Mouse (Mus musculus) hindbrain, embryonic 15.5 days (tissue): ENCODE data around the gene Fbn1. TPM values are rescaled to one million over a fixed set of nuclear protein-coding genes. Genes with fewer than 3 reads are reported as not detected.

Experiments
- ATAC-seq: fragments of 200-750 bp; cut with Nextera tagmentation; 2 replicates; pipeline ENCODE4 v1.8.0; 2017; ENCODE audit warnings: low read depth, moderate number of reproducible peaks, moderate TSS enrichment; ENCODE audit not compliant: low FRiP score
- H3K27ac ChIP-seq: fragments of 300-500 bp; sonication (generic); replicated peaks from 2 replicates; pipeline ENCODE4 v1.5.1; 2015; ENCODE audit warnings: mild to moderate bottlenecking, inconsistent platforms
- H3K27me3 ChIP-seq: fragments of 300-500 bp; sonication (generic); 2 replicates; pipeline ENCODE4 v1.6.1; 2015; ENCODE audit warnings: control low read depth, inconsistent platforms
- H3K36me3 ChIP-seq: fragments of 300-500 bp; sonication (generic); 2 replicates; pipeline ENCODE4 v1.6.1; 2015; ENCODE audit warnings: control low read depth, inconsistent platforms
- H3K4me1 ChIP-seq: fragments of 300-500 bp; sonication (generic); replicated peaks from 2 replicates; pipeline ENCODE4 v1.6.1; 2015; ENCODE audit warnings: control low read depth, inconsistent platforms
- H3K4me2 ChIP-seq: fragments of 300-500 bp; sonication (generic); 2 replicates; pipeline ENCODE4 v1.6.1; 2015; ENCODE audit warnings: moderate library complexity, mild to moderate bottlenecking, inconsistent platforms
- H3K4me3 ChIP-seq: fragments of 300-500 bp; sonication (generic); 2 replicates; pipeline ENCODE4 v1.5.1; 2015; ENCODE audit warnings: mild to moderate bottlenecking, inconsistent platforms
- H3K9ac ChIP-seq: fragments of 300-500 bp; sonication (generic); 2 replicates; pipeline ENCODE4 v1.6.1; 2015; ENCODE audit warnings: inconsistent platforms
- H3K9me3 ChIP-seq: fragments of 300-500 bp; sonication (generic); 2 replicates; pipeline ENCODE4 v1.6.1; 2016; ENCODE audit warnings: control low read depth, inconsistent platforms
- WGBS: fragments of 180-500 bp; shearing (Covaris S2); methylation state at CpG from one replicate; pipeline ENCODE4 v1.1.7; 2015; 5-methylcytosine and 5-hydroxymethylcytosine counted together
- polyA plus RNA-seq: library from polyadenylated mRNA; unstranded; fragments of >200 nt; fragmentation: Nextera tagmentation; extraction: Ambion mirVana; gene quantifications from 2 replicates; pipeline ENCODE4 v1.2.1, GENCODE M21; 2015

The Fbn1 gene
- polyA plus RNA-seq, 1 experiment from 2014 or later: 2.8 TPM

- Histone ChIP-seq H3K27me3 (no peaks in the 10 kb centered on the region), H3K36me3 (no peaks in the 10 kb centered on the region), H3K9ac (no peak overlapping the region), H3K4me2 (no peak overlapping the region), H3K4me1 (peaks cover 6% of the 10 kb centered on the region), H3K4me3 (no peak overlapping the region), H3K9me3 (no peaks in the 10 kb centered on the region), H3K27ac (no peak overlapping the region)
- WGBS: 10% methylated on average over 9 of the region's 9 CpGs
- no peak for ATAC-seq
Measured at GRCm38 (mm10) chr2:125263753-125264152, 244.0 kb downstream of the Fbn1 start.

GRCm38 (mm10) chr2:125263056-125263455 is 244.7 kb downstream of the Fbn1 start:
- Histone ChIP-seq H3K27me3 (no peaks in the 10 kb centered on the region), H3K4me3 (no peak overlapping the region), H3K9me3 (no peaks in the 10 kb centered on the region), H3K36me3 (0 out of 2 replicates have a peak, but pooled peaks cover 2% of the 10 kb centered on the region), H3K27ac (no peak overlapping the region), H3K4me2 (no peak overlapping the region), H3K9ac (no peak overlapping the region), H3K4me1 (peaks cover 6% of the 10 kb centered on the region)
- WGBS: 16% methylated on average over 5 of the region's 5 CpGs
- ATAC-seq: peak; percentile 75

- H3K4me2 ChIP-seq: no peak overlapping the region
- peaks cover 14% of the 10 kb centered on the region for H3K36me3 ChIP-seq
- no peak overlapping the region for H3K9ac ChIP-seq
- no peaks in the 10 kb centered on the region for H3K27me3 ChIP-seq
- peaks cover 6% of the 10 kb centered on the region for H3K4me1 ChIP-seq
- ATAC-seq: no peak
- H3K4me3 ChIP-seq: no peak overlapping the region
- H3K9me3 ChIP-seq: no peaks in the 10 kb centered on the region
- no peak overlapping the region for H3K27ac ChIP-seq
- WGBS: 87% methylated on average over 2 of the region's 2 CpGs
Measured at GRCm38 (mm10) chr2:125260326-125260725, 247.5 kb downstream of the Fbn1 start.

GRCm38 (mm10) chr2:125259230-125260120 is 248.3 kb downstream of the Fbn1 start:
- Histone ChIP-seq H3K4me3 (no peak overlapping the region), H3K9me3 (no peaks in the 10 kb centered on the region), H3K36me3 (peaks cover 17% of the 10 kb centered on the region), H3K4me1 (peaks cover 6% of the 10 kb centered on the region), H3K9ac (no peak overlapping the region), H3K27me3 (no peaks in the 10 kb centered on the region), H3K27ac (no peak overlapping the region), H3K4me2 (no peak overlapping the region)
- WGBS: 83% methylated on average over 14 of the region's 14 CpGs
- no peak for ATAC-seq

- Histone ChIP-seq H3K27ac (no peak overlapping the region), H3K9ac (no peak overlapping the region), H3K36me3 (peaks cover 29% of the 10 kb centered on the region), H3K4me3 (no peak overlapping the region), H3K4me2 (no peak overlapping the region), H3K9me3 (no peaks in the 10 kb centered on the region), H3K4me1 (no peaks in the 10 kb centered on the region), H3K27me3 (no peaks in the 10 kb centered on the region)
- ATAC-seq: no peak
- WGBS: 87% methylated on average over 3 of the region's 3 CpGs
Measured at GRCm38 (mm10) chr2:125255886-125256285, 251.9 kb downstream of the Fbn1 start.

GRCm38 (mm10) chr2:125254630-125255029 is 253.2 kb downstream of the Fbn1 start:
- no peaks in the 10 kb centered on the region for H3K9me3 ChIP-seq

GRCm38 (mm10) chr2:125253699-125254098 is 254.1 kb downstream of the Fbn1 start:
- WGBS: 97% methylated on average over 6 of the region's 6 CpGs

More at GRCm38 (mm10) chr2:125254630-125255029, 253.2 kb downstream of the Fbn1 start:
- no peak overlapping the region for H3K4me2 ChIP-seq
- no peak overlapping the region for H3K4me3 ChIP-seq
- ATAC-seq: no peak
- H3K27me3 ChIP-seq: no peaks in the 10 kb centered on the region
- peaks cover 29% of the 10 kb centered on the region for H3K36me3 ChIP-seq
- 89% methylated on average over 3 of the region's 3 CpGs for WGBS
- H3K4me1 ChIP-seq: no peaks in the 10 kb centered on the region
- H3K9ac ChIP-seq: no peak overlapping the region
- H3K27ac ChIP-seq: no peak overlapping the region

GRCm38 (mm10) chr2:125252275-125252674 is 255.5 kb downstream of the Fbn1 start:
- Histone ChIP-seq H3K27me3 (no peaks in the 10 kb centered on the region), H3K4me2 (no peak overlapping the region), H3K4me3 (no peak overlapping the region), H3K36me3 (peaks cover 19% of the 10 kb centered on the region), H3K4me1 (peaks cover 14% of the 10 kb centered on the region), H3K27ac (no peak overlapping the region), H3K9ac (no peak overlapping the region), H3K9me3 (no peaks in the 10 kb centered on the region)
- no peak for ATAC-seq
- WGBS: 64% methylated on average over 2 of the region's 2 CpGs

More at GRCm38 (mm10) chr2:125253699-125254098, 254.1 kb downstream of the Fbn1 start:
- H3K4me2 ChIP-seq: no peak overlapping the region
- peaks cover 29% of the 10 kb centered on the region for H3K36me3 ChIP-seq
- H3K9me3 ChIP-seq: no peaks in the 10 kb centered on the region
- no peaks in the 10 kb centered on the region for H3K27me3 ChIP-seq
- peaks cover 8% of the 10 kb centered on the region for H3K4me1 ChIP-seq
- no peak overlapping the region for H3K27ac ChIP-seq
- no peak overlapping the region for H3K4me3 ChIP-seq
- no peak overlapping the region for H3K9ac ChIP-seq
- no peak for ATAC-seq

GRCm38 (mm10) chr2:125251781-125252180 is 256.0 kb downstream of the Fbn1 start:
- Histone ChIP-seq H3K27ac (no peak overlapping the region), H3K4me3 (no peak overlapping the region), H3K4me2 (no peak overlapping the region), H3K9me3 (no peaks in the 10 kb centered on the region), H3K27me3 (no peaks in the 10 kb centered on the region), H3K36me3 (peaks cover 15% of the 10 kb centered on the region), H3K4me1 (peaks cover 14% of the 10 kb centered on the region), H3K9ac (no peak overlapping the region)
- WGBS: 92% methylated on average over 4 of the region's 4 CpGs
- no peak for ATAC-seq

Other genes starting within 250 kb of the Fbn1 start
- gene Gm9913, start 2.9 kb downstream of the Fbn1 start, polyA plus RNA-seq: 0.13 and 0.16 TPM in 2 replicates
- gene Cep152, start 117.1 kb upstream of the Fbn1 start, polyA plus RNA-seq: 3.1 TPM in 2 replicates
- gene Eid1, start 165.1 kb upstream of the Fbn1 start, polyA plus RNA-seq: 371 and 409 TPM in 2 replicates
- 3.8 and 4.4 TPM in 2 replicates for gene Shc4, start 216.2 kb upstream of the Fbn1 start, polyA plus RNA-seq